Mouse (Mus musculus) intestine, embryonic 16.5 days (tissue): ENCODE results near the gene Tmcc3. TPM values are rescaled to one million over a fixed set of nuclear protein-coding genes. Genes with fewer than 3 reads are reported as not detected.
A peak's percentile ranks its signal among the peaks of the same experiment; 100 is the strongest.

Experiments used
- ATAC-seq: fragments of 200-750 bp; cut with Nextera tagmentation; 2 replicates; pipeline ENCODE4 v1.8.0; 2017; ENCODE audit warnings: moderate TSS enrichment, moderate library complexity
- H3K27ac ChIP-seq: fragments of 300-500 bp; sonication (generic); 2 replicates; pipeline ENCODE4 v1.5.1; 2014; ENCODE audit warnings: mild to moderate bottlenecking, low read length
- H3K27me3 ChIP-seq: fragments of 300-500 bp; sonication (generic); replicated peaks from 2 replicates; pipeline ENCODE4 v1.6.1; 2014; ENCODE audit warnings: low read length, control low read depth, mixed read lengths; ENCODE audit not compliant: control insufficient read depth, insufficient read depth
- H3K36me3 ChIP-seq: fragments of 300-500 bp; sonication (generic); 2 replicates; pipeline ENCODE4 v1.6.1; 2014; ENCODE audit warnings: low read length, control low read depth; ENCODE audit not compliant: control insufficient read depth, insufficient read depth
- H3K4me1 ChIP-seq: fragments of 300-500 bp; sonication (generic); 2 replicates; pipeline ENCODE4 v1.6.1; 2014; ENCODE audit warnings: low read length, control low read depth, mixed read lengths; ENCODE audit not compliant: control insufficient read depth, insufficient read depth
- H3K4me2 ChIP-seq: fragments of 300-500 bp; sonication (generic); 2 replicates; pipeline ENCODE4 v1.6.1; 2014; ENCODE audit warnings: low read depth, low read length, control low read depth
- H3K4me3 ChIP-seq: fragments of 300-500 bp; sonication (generic); 2 replicates; pipeline ENCODE4 v1.5.1; 2014; ENCODE audit warnings: mild to moderate bottlenecking, low read length
- H3K9ac ChIP-seq: fragments of 300-500 bp; sonication (generic); 2 replicates; pipeline ENCODE4 v1.6.1; 2014; ENCODE audit warnings: low read depth, low read length
- H3K9me3 ChIP-seq: fragments of 300-500 bp; sonication (generic); 2 replicates; pipeline ENCODE4 v1.6.1; 2016; ENCODE audit warnings: low read length, control low read depth; ENCODE audit not compliant: control insufficient read depth
- WGBS: fragments of 180-500 bp; shearing (Covaris S2); extraction: QIAGEN DNeasy Blood & Tissue Kit; methylation state at CpG from one replicate; pipeline ENCODE4 v1.1.7; 2014; 5-methylcytosine and 5-hydroxymethylcytosine counted together
- polyA plus RNA-seq: library from polyadenylated mRNA; unstranded; fragments of >200 nt; fragmentation: Nextera tagmentation; extraction: Ambion mirVana; gene quantifications from 2 replicates; pipeline ENCODE4 v1.2.1, GENCODE M21; 2015

Tmcc3 gene
- polyA plus RNA-seq, 1 experiment from 2014 or later: 8.8 TPM

DNA sequence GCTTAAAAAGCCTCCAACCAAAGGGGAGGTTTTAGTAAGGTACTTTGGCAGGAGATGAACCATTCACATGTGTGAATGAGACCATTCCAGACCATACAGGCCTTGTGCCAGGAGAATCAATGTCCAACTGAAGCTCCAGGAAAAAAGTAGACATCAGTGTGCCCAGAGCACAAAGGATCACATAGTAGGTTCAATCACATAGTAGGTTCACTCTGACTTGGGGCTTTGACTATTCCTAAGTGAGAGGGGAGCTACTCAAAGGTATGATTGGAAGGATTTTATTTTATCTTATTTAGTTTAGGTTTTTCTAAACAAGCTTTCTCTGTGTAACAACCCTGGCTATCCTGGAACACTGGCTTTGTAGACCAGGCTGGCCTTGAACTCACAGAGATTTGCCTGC is 169.9 kb downstream of the Tmcc3 start:
- Histone ChIP-seq H3K9me3 (peaks cover 6% of the 10 kb centered on the region), H3K4me1 (no peaks in the 10 kb centered on the region), H3K27me3 (no peaks in the 10 kb centered on the region), H3K4me2 (no peak overlapping the region), H3K36me3 (no peaks in the 10 kb centered on the region), H3K27ac (no peak overlapping the region), H3K4me3 (no peak overlapping the region), H3K9ac (no peak overlapping the region)
- ATAC-seq: no peak

DNA sequence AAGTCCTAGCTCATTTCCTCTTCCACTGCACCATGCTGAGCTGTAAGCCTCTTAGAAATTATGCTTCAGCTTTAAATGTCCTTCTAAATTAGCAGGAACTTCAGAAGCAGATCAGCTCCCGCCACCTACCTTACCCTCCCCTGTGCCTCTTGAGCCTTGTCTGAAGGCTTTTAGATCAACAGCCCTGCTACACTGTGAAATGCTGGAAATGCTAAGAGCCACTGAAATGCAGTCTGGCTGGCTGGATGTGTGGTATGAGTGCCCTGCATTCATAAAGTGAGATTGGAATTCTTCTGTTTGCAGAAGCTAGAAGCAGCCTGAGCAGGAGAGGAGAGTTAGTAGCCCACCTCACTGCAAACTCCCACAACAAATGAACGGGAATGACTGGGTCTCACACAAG is 174.4 kb downstream of the Tmcc3 start:
- no peak overlapping the region for H3K9ac ChIP-seq
- H3K4me3 ChIP-seq: no peak overlapping the region
- H3K27ac ChIP-seq: no peak overlapping the region
- no peaks in the 10 kb centered on the region for H3K27me3 ChIP-seq
- no peaks in the 10 kb centered on the region for H3K36me3 ChIP-seq
- H3K4me2 ChIP-seq: no peak overlapping the region
- no peaks in the 10 kb centered on the region for H3K4me1 ChIP-seq
- no peak for ATAC-seq
- WGBS: 76% methylated on average over 2 of the region's 2 CpGs
- H3K9me3 ChIP-seq: peaks cover 6% of the 10 kb centered on the region

DNA sequence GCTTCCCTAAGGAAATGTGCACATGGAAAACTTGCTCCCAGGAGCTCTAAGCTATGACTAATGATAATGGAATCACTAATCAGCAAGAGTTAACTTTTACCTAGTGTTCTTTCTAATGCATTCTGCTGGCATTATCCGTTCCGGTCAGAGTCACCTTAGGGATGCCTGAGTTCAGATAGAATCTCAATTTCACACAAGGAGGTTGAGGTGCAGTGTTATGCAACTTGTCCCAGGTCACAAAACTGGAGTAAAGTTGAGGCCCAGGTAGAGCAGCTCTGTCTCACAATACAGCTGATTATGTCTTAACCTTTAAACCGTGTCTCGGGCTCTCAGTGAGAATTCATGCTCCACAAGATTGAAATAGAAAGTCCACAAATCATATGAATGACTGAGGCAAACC is 177.8 kb downstream of the Tmcc3 start:
- H3K27me3 ChIP-seq: no peaks in the 10 kb centered on the region
- peaks cover 4% of the 10 kb centered on the region for H3K4me1 ChIP-seq
- H3K4me2 ChIP-seq: no peak overlapping the region
- no peaks in the 10 kb centered on the region for H3K36me3 ChIP-seq
- WGBS: 75% methylated on average over 4 of the region's 4 CpGs
- H3K9me3 ChIP-seq: no peaks in the 10 kb centered on the region
- H3K27ac ChIP-seq: no peak overlapping the region
- no peak overlapping the region for H3K4me3 ChIP-seq
- no peak overlapping the region for H3K9ac ChIP-seq
- peak; percentile 89 for ATAC-seq

DNA sequence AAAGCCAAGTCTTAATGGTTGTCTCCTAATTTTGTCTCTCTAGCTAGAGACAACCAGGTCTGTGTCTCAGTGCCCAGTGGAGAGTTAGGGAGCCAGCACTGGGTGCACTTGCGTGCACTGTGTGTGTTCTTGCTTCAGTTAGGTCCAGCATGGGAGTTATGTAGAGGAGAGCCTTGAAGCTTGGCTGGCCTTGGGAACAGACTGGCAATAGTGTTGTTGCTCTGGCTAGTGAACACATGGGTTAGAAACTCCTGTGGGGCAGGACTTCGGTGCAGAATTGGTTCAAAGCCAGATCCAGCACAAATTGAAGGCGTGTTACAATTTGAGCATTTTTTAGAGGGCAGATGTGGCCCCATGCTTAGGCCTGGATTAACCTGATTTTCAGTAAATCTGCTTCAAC is 179.3 kb downstream of the Tmcc3 start:
- WGBS: 74% methylated on average over 3 of the region's 3 CpGs

DNA sequence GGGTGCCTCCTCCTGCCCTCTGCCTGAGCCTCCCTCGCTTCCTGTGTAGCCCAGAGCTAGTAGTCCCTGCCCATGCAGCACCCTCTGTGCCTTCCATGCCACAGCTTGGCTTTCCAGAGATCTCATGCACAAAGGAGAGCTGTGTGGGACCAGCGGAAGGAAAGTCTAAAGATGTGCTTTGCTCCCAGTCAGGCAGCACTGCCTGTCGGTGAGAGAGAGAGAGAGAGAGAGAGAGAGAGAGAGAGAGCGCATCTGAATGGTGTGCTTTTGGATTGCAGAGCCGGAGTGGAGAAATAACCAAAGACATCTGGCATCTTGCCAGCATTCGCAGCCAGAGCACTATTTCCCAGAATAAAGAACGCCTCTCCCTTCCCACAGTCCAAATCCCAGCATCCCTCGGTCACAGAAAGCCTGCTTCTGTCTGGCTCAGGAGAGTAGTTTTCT is 182.7 kb downstream of the Tmcc3 start:
- Histone ChIP-seq H3K4me1 (peaks cover 7% of the 10 kb centered on the region), H3K9ac (no peak overlapping the region), H3K27ac (no peak overlapping the region), H3K27me3 (no peaks in the 10 kb centered on the region), H3K9me3 (no peaks in the 10 kb centered on the region), H3K4me3 (no peak overlapping the region), H3K36me3 (no peaks in the 10 kb centered on the region), H3K4me2 (no peak overlapping the region)
- ATAC-seq: peak; percentile 44
- WGBS: 31% methylated on average over 8 of the region's 8 CpGs

More for the DNA sequence above, 179.3 kb downstream of the Tmcc3 start:
- no peaks in the 10 kb centered on the region for H3K9me3 ChIP-seq
- H3K4me3 ChIP-seq: no peak overlapping the region
- no peak for ATAC-seq
- no peak overlapping the region for H3K9ac ChIP-seq
- H3K27me3 ChIP-seq: no peaks in the 10 kb centered on the region
- H3K27ac ChIP-seq: no peak overlapping the region
- no peaks in the 10 kb centered on the region for H3K36me3 ChIP-seq
- H3K4me1 ChIP-seq: peaks cover 7% of the 10 kb centered on the region
- no peak overlapping the region for H3K4me2 ChIP-seq

DNA sequence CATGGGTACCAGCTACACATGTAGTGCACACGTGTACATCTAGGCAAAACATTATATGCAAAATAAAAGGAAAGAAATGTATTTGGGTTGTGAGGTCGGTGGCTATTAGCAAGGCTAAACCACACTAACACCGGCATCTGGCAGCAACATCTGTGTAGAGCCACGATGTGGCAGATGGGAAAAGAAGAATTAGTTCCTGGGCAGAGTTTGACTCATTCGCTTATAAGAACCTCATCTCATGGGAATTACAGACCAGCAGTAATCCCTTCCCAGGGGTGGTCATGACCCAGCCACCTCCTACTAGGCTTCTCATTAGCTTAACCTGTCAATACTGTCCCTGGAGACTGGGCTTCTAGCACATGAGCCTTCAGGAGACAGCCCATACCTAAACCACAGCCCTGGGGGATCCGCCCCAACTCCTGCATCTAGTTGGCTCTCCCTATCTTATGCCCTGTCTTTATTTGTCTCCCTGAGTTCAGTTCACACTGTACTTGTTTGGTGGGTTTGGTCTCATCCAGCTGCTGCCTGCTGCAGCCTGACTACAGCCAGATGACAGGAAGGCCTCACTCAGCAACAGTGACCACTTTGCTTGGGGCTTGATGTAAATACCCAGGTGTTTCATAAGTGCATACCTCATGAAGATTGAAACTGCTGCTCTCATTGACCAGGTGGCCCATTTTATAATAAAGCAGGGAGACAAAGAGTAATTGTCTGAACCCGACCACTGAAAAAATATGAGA is 183.9 kb downstream of the Tmcc3 start:
- H3K9ac ChIP-seq: no peak overlapping the region
- no peaks in the 10 kb centered on the region for H3K9me3 ChIP-seq
- 78% methylated on average over 7 of the region's 7 CpGs for WGBS
- H3K27me3 ChIP-seq: no peaks in the 10 kb centered on the region
- 0 out of 2 replicates have a peak overlapping the region, but pooled peaks have one; percentile 4 for H3K27ac ChIP-seq
- peaks cover 9% of the 10 kb centered on the region for H3K4me1 ChIP-seq
- H3K36me3 ChIP-seq: no peaks in the 10 kb centered on the region
- no peak overlapping the region for H3K4me2 ChIP-seq
- no peak overlapping the region for H3K4me3 ChIP-seq
- no peak for ATAC-seq

DNA sequence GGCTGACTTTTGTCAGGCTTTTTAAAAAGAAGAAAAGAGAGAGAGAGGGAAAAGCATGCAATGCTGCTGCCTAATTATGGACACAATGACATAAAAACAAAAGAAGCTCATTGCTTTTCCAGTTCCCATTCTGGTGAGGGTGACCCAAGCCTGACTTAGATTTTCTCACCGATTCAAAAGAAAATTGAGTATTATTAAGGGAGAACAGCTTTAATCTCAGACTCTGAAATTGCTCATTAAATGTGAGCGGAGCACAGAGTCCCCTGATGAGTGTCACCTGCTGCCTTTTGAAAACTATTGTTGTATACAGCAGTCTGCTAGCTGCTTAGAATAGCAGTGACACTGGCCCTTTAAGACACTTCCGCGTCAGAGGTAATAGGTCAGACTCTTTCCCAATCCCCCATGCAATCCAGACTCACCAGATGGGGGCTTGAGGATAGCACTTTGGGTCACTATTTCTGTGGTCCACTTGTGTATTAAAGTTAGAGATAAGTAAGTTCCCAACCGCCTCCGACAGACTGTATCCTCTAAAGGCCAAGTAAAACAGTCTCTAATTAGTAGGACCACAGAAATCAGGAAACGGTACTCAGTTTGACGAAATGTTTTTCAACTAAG is 185.2 kb downstream of the Tmcc3 start:
- Histone ChIP-seq H3K36me3 (no peaks in the 10 kb centered on the region), H3K9me3 (no peaks in the 10 kb centered on the region), H3K4me1 (peaks cover 9% of the 10 kb centered on the region), H3K9ac (no peak overlapping the region), H3K27me3 (no peaks in the 10 kb centered on the region), H3K27ac (no peak overlapping the region), H3K4me2 (no peak overlapping the region), H3K4me3 (no peak overlapping the region)
- WGBS: 84% methylated on average over 8 of the region's 8 CpGs
- ATAC-seq: no peak

DNA sequence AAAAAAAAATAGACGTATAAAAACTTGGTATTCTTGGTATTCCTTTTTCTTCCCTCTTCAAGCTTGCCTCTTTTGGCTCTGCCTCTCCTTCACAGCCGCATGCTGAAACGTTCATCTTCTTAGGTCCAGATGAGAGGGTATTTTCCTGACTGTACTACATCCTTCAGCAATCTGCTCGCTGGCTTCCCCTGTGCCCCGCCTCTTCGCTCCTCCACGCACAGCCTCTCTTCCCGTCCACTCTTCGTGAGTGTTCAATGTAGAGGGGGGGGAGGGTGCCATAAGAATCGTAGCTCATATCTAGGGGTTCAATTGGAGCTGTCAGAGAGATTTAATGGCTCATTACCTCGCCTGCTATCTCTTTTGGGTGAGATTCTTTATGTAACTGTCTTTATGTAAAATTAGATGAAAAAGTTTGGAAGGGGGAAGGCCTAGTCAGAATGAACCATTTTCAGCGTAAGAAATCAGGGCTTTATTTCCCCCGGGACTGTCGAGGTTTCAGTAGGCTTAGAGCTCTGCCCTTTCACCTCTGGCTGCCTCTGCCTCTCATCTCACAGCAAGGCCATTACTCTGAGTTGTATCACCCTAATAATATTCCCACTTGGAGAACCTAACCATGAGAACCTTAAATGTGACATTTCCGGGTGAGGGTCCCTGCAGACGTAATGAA is 188.6 kb downstream of the Tmcc3 start:
- Histone ChIP-seq H3K4me1 (peaks cover 2% of the 10 kb centered on the region; the same call in 1 of the 2 replicates), H3K4me2 (no peak overlapping the region), H3K4me3 (no peak overlapping the region), H3K36me3 (no peaks in the 10 kb centered on the region), H3K9me3 (no peaks in the 10 kb centered on the region), H3K9ac (no peak overlapping the region), H3K27me3 (no peaks in the 10 kb centered on the region), H3K27ac (no peak overlapping the region)
- 0 out of 2 replicates have a peak, but pooled peaks have one; percentile 42 for ATAC-seq
- 41% methylated on average over 16 of the region's 16 CpGs for WGBS

DNA sequence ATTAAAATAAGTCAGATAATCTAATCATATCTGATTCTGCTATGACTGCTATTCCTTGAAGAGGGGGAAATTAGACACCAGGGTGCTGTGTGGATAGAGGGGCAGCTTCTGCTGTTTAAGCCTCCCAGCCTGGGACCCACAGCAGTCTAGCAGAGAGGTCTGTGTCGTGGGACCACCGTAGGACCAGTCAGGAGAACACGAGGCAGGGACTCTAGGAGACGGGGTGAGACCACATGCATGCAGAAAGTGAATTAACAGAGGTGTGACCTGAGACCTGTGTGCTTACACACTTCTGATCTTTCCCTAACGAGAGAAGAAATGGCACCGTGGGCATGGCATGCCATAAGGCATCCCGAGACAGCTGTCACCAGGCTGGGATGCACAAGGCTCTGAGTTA is 189.1 kb downstream of the Tmcc3 start:
- Histone ChIP-seq H3K27me3 (no peaks in the 10 kb centered on the region), H3K27ac (no peak overlapping the region), H3K9me3 (no peaks in the 10 kb centered on the region), H3K4me3 (no peak overlapping the region), H3K9ac (no peak overlapping the region), H3K4me1 (peaks cover 2% of the 10 kb centered on the region; the same call in 1 of the 2 replicates), H3K36me3 (no peaks in the 10 kb centered on the region), H3K4me2 (no peak overlapping the region)
- WGBS: 74% methylated on average over 7 of the region's 7 CpGs
- 0 out of 2 replicates have a peak, but pooled peaks have one; percentile 16 for ATAC-seq
